Mouse (Mus musculus) adrenal gland, postnatal 14 days (tissue): ENCODE measurements around the gene Boll. TPM values are rescaled to one million over a fixed set of nuclear protein-coding genes. Genes with fewer than 3 reads are reported as not detected.
"Not testable (repeated sequence)": the region's sequence is repeated elsewhere in the genome, so short reads cannot be mapped to it uniquely, and the experiment has no call there.

Experiments used
- DNase-seq: peaks from one replicate; pipeline ENCODE4 v3.0.0; 2021; ENCODE audit warnings: mixed read lengths
- long read RNA-seq, 2 experiments: library from polyadenylated mRNA; stranded (forward); transcript quantifications; one replicate each; pipeline ENCODE4 v2.0.0; 2021
- total RNA-seq: library from RNA; stranded (reverse); gene quantifications from 2 replicates; pipeline ENCODE4 v1.2.3, GENCODE M21; 2021

Gene Boll
- 0.45 and 0.48 TPM in 2 replicates for total RNA-seq
- long read RNA-seq, experiment 1, partial matches to known transcripts = 0 of 1 reads
- long read RNA-seq, experiment 1, other reads (novel, unspliced or antisense) = 1 of 1 reads
- long read RNA-seq, experiment 2, partial matches to known transcripts = 0 of 1 reads
- long read RNA-seq, experiment 2, other reads (novel, unspliced or antisense) = 1 of 1 reads

DNA sequence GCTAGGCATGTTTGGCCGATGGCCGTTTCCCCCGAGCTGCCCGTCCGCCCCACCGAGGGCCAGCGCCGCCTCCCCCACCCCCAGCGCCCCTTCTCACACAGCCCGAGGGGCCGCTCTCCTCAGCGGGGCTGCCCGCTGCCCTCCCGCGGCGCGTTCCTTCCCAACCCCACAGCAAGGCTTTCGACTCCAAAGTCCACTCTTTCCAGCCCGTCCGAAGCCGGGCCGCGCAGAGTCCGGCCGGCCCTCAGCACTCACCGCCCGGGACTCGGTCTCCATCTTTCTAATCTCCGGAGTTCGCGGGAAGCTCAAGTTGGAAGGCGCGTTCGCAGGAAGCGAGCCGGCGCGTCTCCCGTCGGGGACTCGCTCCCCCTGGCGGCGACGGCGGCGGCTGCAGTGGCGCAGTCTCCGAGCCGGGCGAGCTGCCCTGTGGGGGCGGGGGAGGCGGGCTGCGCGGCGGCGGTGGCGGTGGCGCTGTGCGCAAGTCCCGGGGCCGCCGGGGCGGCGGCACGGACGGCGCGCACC is at the start of gene Boll:
Boll (minus strand) TSS at position 426 of the 522 bp plus-strand sequence.
- peak; percentile 90 for DNase-seq

GRCm38 (mm10) chr1:55412569-55412968 is 49.3 kb upstream of the Boll start:
- no peak for DNase-seq

DNA sequence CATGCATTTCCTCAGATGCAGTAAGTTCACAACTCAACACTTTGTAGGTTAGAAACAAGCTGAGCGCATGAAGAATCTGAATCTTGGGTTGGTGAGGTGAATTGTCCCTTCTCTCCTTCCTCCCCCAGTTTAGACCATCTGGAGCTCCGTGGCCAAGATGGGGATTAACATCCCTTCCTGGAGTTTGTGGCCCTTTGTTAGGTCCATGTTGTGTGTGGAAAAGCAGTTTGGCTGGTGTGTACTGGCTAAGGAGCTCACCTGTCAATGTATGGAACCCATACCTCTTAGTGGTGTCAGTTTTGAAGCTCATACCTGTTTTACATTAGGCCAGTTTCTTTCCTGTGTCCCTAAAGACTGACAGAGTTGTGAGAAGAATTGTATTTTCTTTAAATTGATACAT is 47.8 kb upstream of the Boll start:
- no peak for DNase-seq

DNA sequence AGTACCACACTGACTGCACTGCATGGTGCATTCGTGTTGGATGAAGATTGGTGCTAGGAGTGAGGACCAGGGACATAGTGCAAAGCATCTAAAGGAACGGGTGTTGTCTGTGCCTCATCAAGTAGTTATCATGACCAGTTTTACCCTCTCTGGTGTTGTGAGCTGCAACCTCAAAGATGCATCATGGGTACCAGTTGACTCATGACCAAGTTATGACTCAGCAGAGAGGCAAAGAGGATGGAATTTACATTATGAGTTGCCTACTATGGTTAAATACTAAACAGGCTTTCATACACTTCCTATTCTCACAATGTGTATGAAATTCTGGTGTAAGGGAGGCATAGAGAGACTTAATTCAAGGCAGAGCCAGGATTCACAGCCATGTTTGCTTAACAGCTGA is 47.4 kb upstream of the Boll start:
- DNase-seq = no peak

DNA sequence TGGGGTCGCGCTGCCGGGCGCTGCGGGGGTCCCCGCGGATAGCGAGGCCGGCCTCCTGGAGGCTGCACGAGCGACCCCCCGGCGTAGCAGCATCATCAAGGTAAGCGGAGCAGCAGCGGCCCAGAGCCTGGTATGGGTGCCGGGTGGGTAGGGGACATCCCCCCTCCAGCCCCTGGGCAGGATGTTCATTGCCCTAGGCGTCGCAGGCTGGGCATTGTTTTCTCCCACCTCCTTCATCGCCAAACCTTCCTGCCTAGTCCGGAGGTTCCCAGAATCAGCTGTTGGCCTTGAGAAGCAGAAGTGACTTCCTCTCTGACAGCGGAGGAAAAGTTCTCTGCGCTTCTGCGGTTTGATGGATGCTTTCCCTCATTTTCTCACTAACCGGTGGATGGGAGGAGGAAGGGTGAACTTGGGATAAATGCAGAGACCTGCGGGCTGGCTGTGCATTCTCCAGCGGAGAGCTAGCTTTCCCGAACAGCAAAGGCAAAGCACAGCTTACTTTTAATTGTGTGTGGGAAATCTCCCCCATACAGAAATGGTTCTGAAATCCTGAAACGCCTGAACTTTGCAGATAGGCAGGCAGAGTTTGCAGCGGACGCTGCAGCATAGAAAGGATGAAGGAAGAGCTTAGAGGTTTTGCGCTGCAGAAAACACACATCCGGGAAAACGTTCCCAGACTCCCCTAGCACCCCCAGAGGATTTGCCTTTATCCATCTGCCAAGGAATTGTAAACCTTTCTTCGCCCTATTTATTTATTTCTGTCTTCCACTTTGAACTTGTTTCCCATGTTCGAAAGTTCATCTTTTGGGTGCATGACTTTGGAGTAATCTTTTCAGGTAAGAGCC is 43.5 kb upstream of the Boll start:
- DNase-seq = peak; percentile 20

GRCm38 (mm10) chr1:55406023-55406413 is 42.7 kb upstream of the Boll start:
- peak; percentile 83 for DNase-seq

DNA sequence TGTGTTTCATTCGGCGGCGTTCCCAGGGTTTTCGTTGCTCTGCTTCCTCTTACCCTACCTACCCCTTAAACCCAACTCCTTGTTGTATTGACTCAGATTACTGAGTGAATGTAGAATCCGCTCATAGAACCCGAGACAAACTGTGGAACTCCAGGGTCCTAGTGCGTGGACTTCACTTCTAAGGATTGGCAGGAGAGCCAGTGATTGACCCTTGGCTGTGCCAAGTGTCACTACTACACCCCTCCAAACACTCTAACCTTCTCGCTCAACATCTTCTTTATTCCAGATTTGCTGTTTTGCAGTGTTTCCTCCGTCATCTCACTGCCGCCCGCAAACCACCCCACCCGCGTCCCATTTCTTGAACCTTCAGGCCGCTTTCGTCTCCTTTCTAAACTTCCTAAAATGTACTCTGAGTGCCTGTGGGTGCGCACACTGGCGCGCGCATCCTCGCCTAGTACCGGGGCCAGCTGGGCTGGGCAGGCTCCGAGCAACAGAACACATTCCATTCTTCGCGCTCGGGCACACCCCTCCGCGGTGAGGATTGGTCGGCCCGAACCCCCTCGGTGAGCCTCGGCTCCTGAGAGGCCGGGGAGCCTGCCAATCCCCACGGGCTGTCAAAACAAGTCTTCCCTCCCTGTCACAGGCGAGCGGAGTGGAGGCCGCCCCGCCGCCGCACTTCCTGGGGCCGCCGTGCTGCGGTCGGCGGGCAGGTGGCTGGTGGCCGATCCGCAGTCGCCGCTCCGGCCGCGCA is 42.2 kb upstream of the Boll start, which contains the start of gene Plcl1:
Plcl1 (plus strand) TSS at position 650 of the 751 bp plus-strand sequence.
- peak; percentile 97 for DNase-seq

DNA sequence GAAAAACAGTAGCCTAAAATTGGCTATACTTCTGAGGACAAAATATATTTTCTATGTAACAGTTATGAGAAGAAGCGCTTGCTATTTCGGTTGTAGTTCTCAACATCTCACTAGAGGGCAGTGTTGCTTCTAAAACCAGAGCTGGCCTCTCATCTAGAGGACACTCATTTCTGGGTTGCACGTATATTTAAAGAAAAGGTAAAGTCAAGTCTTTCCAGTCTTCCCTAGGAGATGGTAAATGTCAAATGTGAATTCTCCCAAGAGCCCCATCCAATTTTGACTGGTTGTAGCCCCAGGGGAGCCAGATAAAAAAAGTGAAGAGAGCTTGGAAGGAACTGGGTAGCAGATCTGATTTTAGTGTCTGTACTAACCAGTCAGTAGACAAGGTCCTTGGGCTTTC is 41.2 kb upstream of the Boll start:
- DNase-seq = peak; percentile 65

DNA sequence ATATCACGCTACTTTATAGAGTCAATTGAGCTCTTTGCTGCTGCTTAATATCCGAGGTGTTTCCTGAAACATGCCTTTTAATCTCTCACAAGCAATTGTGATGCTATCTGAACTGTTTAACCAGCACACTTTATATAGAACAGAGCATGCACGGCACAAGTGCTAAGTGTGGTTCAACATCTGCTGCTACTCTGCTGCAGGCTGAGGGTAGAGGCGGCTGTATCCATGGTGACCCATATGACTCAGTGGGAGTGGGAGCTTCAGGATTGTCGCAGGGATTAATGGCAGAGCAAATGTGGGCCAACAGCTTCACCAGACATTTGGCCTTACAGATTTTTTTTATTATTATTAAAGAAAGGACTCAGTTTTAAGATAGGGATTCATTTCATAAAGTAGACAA is 36.6 kb upstream of the Boll start:
- DNase-seq = no peak

DNA sequence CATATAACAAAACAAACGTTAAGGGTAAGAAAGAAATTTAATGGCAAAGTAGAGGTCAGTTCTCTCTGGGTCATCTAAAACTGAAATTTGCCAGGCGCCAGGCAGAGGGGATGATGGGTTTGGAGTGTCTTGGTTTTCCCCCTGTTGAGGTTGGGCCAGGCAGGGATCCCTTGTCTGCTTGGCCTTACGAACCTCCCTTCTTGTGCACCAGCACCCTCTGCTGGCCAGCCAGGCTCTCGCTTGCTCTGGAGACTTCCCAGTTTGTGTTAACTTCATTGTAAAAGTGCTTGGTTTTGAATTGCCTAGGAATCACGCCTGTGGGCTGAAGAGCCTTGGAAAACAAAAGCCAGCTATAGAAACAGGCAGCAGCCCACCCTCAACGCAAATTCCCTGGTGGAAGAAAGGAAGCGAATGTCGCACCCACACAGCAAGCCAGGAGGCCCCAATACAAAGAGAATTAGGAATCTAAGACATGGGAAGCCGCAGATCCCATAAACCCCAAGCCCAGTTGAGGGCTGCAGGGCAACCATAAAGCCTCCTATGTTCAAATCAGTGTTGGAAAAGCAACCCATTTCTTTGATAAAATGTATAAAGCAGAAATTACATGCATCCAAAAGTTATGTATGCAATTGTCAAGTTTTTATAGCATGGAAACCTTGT is 20.0 kb upstream of the Boll start:
- peak; percentile 91 for DNase-seq

DNA sequence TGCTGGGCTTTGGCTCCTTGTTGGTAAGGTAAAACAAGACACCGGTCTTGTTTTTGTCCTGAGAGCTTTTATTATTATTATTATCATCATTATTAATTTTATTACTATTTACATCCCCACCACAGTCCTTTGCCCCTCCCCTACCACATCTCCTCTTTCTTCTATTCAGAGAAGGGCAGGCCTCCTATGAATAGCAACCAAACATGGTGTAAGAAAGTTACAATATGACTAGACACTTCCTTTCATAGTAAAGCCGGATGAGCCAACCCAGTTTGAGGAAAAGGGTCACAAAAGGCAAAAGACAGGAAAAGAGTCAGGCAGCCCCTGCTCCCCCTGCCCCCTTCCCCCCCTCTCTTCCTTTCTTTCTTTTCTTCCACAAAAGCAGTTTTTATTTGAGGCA is 17.3 kb upstream of the Boll start:
- no peak for DNase-seq

GRCm38 (mm10) chr1:55372626-55373025 is 9.4 kb upstream of the Boll start:
- DNase-seq = no peak

- peak; percentile 72 for DNase-seq
These were observed 317 bp upstream of the Boll start for GRCm38 (mm10) chr1:55363586-55363985.

DNA sequence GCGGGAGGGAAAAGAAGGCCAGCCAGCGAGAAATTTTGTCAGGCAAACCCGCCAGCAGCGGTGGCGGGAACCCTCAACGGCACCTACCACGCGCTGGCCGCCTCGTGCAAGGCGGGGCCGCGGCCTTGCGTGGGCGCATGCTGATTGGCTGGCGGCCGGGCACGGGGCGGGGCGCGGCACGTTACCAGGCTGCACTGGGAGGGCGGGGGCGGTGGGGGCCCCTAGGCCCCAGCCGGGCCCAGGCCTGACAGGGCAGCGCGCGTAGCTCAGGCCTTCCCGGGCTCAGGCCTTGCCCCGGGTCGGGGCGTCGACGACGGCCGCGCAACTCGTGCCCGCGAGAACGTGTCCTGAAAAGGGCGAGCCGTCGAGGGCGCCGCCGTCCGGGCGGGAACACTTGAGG is 635 bp downstream of the Boll start:
- peak; percentile 10 for DNase-seq

- not testable (repeated sequence) for DNase-seq
These were observed 11.4 kb downstream of the Boll start for GRCm38 (mm10) chr1:55351914-55352313.

GRCm38 (mm10) chr1:55325496-55325895 is 37.8 kb downstream of the Boll start:
- not testable (repeated sequence) for DNase-seq

DNA sequence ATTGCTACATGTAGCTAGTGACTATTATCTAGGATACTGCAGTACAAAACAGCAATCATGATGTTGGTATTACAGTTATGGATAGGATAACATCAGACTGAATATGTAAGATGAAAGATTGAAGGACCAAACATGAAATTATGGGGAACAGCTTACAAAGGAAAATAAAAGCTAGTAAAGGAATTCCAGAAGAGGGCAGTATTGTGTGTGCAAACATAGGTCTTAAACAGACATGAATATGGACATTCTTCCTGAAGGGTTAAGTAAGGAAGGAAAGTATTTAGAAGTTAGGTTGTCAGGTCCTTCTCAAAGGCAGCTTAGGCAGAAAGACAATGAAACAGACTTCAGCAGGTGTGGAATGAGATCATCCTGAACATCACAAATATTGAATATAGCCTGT is 62.2 kb downstream of the Boll start:
- no peak for DNase-seq

GRCm38 (mm10) chr1:55279081-55279480 is 84.2 kb downstream of the Boll start:
- DNase-seq = no peak

DNA sequence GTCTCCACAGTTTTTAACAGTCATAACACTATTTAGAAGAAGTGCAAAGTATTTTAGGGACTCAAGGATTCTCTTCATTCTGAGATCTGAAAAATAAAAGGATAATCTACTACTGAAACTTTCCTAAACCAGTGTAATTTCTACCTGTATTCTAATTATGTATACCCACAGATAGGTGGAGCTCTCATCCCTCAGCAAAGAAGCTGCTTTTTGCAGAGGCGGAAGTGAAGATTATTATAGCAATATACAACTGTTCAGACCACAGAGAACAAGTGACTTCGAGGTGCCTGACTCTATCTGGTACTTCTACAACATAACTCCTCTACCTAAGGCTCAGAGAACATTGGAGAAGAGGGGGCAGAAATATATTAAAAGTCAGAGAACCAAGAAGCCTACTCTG is 97.8 kb downstream of the Boll start:
- DNase-seq = no peak

DNA sequence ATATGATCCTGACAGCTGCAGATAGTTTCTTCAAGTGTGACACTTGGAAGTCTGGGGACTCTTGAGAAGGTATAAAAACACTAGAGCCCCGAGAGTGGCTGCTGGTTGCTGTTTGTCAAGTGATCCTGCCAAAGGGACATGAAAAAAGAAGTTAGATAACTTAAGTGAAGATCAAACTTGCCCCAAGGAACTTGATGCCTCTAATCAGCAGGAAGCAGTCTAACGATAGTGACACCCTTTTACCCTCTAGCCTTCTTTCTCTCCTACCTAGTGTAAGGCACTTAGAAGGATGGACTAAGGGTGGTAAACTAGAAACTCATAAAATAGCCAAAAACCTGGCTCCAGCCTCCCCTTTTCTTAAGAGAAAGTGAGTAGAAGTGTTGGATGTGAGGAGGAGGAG is 98.9 kb downstream of the Boll start:
- no peak for DNase-seq

- no peak for DNase-seq
These were observed 116.9 kb downstream of the Boll start for GRCm38 (mm10) chr1:55246374-55246773.

- peak; percentile 56 for DNase-seq
These were observed 124.0 kb downstream of the Boll start for GRCm38 (mm10) chr1:55239237-55239636.
